Mouse (Mus musculus): ENCODE measurements around the gene P3h3. TPM values are rescaled to one million over a fixed set of nuclear protein-coding genes. Genes with fewer than 3 reads are reported as not detected.
A peak's percentile ranks its signal among the peaks of the same experiment; 100 is the strongest.
"Not testable (repeated sequence)": the region's sequence is repeated elsewhere in the genome, so short reads cannot be mapped to it uniquely, and the experiment has no call there.

P3h3 gene
- total and polyA plus RNA-seq, 3 experiments = not detected

GRCm38 (mm10) chr6:124804341-124804740 lies 53.2 kb downstream of the P3h3 start:
- H3K36me3 ChIP-seq (replicated peaks) = peaks cover 14% of the 10 kb centered on the region
- no peak overlapping the region for H3K4me3 ChIP-seq (ENCODE audit: low read depth, low read length)
- TF ChIP-seq GATA1 (IDR thresholded peaks at IDR 0.05; ENCODE audit: borderline replicate concordance, low read length) = no peak
- no peak for TF ChIP-seq POLR2AphosphoS5 (IDR thresholded peaks at IDR 0.05; ENCODE audit: insufficient replicate concordance, low read depth, low read length)
- no peak for TF ChIP-seq CTCF (IDR thresholded peaks at IDR 0.05; ENCODE audit: low read depth, low read length)
- no peak for TF ChIP-seq GATA2 (IDR thresholded peaks at IDR 0.05; ENCODE audit: borderline replicate concordance, low read depth, low read length)
- TF ChIP-seq TAL1 (conservative IDR thresholded peaks at IDR 0.05; ENCODE audit: low read depth, low read length) = no peak
- DNase-seq (ENCODE audit: low spot score) (no peak), ATAC-seq (ENCODE audit: extremely low read depth, insufficient number of reproducible peaks, low FRiP score, poor library complexity, severe bottlenecking) (no peak)
- no peaks in the 10 kb centered on the region for H3K9me3 ChIP-seq (replicated peaks)
- no peaks in the 10 kb centered on the region for H3K27me3 ChIP-seq (ENCODE audit: insufficient read depth, low read length)
- H3K4me1 ChIP-seq (ENCODE audit: insufficient read depth, low read depth, low read length) = peaks cover 52% of the 10 kb centered on the region

- not testable (repeated sequence) for H3K27me3 ChIP-seq (ENCODE audit: insufficient read depth, low read length); DNase-seq (ENCODE audit: low spot score); H3K4me3 ChIP-seq (ENCODE audit: low read depth, low read length); H3K9me3 ChIP-seq (replicated peaks); ATAC-seq (ENCODE audit: extremely low read depth, insufficient number of reproducible peaks, low FRiP score, poor library complexity, severe bottlenecking)
- peaks cover 46% of the 10 kb centered on the region for H3K4me1 ChIP-seq (ENCODE audit: insufficient read depth, low read depth, low read length)
- peaks cover 10% of the 10 kb centered on the region for H3K36me3 ChIP-seq (replicated peaks)
These were observed 53.9 kb downstream of the P3h3 start for GRCm38 (mm10) chr6:124803691-124804090.

GRCm38 (mm10) chr6:124803061-124803460 lies 54.5 kb downstream of the P3h3 start:
- Histone ChIP-seq H3K4me1 (ENCODE audit: insufficient read depth, low read depth, low read length) (peaks cover 39% of the 10 kb centered on the region), H3K4me3 (ENCODE audit: low read depth, low read length) (no peak overlapping the region), H3K27me3 (ENCODE audit: insufficient read depth, low read length) (no peaks in the 10 kb centered on the region), H3K9me3 (replicated peaks) (no peaks in the 10 kb centered on the region), H3K36me3 (replicated peaks) (peaks cover 8% of the 10 kb centered on the region)
- no peak for TF ChIP-seq CTCF (IDR thresholded peaks at IDR 0.05; ENCODE audit: low read depth, low read length)
- no peak for TF ChIP-seq POLR2AphosphoS5 (IDR thresholded peaks at IDR 0.05; ENCODE audit: insufficient replicate concordance, low read depth, low read length)
- TF ChIP-seq TAL1 (conservative IDR thresholded peaks at IDR 0.05; ENCODE audit: low read depth, low read length) = no peak
- no peak for TF ChIP-seq GATA2 (IDR thresholded peaks at IDR 0.05; ENCODE audit: borderline replicate concordance, low read depth, low read length)
- no peak for TF ChIP-seq GATA1 (IDR thresholded peaks at IDR 0.05; ENCODE audit: borderline replicate concordance, low read length)
- no peak for ATAC-seq (ENCODE audit: extremely low read depth, insufficient number of reproducible peaks, low FRiP score, poor library complexity, severe bottlenecking)
- DNase-seq (ENCODE audit: low spot score) = no peak

GRCm38 (mm10) chr6:124802400-124802799 lies 55.2 kb downstream of the P3h3 start:
- peak; percentile 32; the same call in 1 of the 2 replicates for ATAC-seq (ENCODE audit: extremely low read depth, insufficient number of reproducible peaks, low FRiP score, poor library complexity, severe bottlenecking)
- H3K9me3 ChIP-seq (replicated peaks); H3K36me3 ChIP-seq (replicated peaks); H3K27me3 ChIP-seq (ENCODE audit: insufficient read depth, low read length); DNase-seq (ENCODE audit: low spot score): not testable (repeated sequence)
- peak overlapping the region; percentile 58; the same call in 1 of the 2 replicates for H3K4me3 ChIP-seq (ENCODE audit: low read depth, low read length)
- peaks cover 33% of the 10 kb centered on the region for H3K4me1 ChIP-seq (ENCODE audit: insufficient read depth, low read depth, low read length)

- TF ChIP-seq GATA2 (IDR thresholded peaks at IDR 0.05; ENCODE audit: borderline replicate concordance, low read depth, low read length) (no peak), TAL1 (conservative IDR thresholded peaks at IDR 0.05; ENCODE audit: low read depth, low read length) (no peak), CTCF (IDR thresholded peaks at IDR 0.05; ENCODE audit: low read depth, low read length) (no peak), POLR2AphosphoS5 (IDR thresholded peaks at IDR 0.05; ENCODE audit: insufficient replicate concordance, low read depth, low read length) (no peak), GATA1 (IDR thresholded peaks at IDR 0.05; ENCODE audit: borderline replicate concordance, low read length) (no peak)
- DNase-seq (ENCODE audit: low spot score) = no peak
- no peaks in the 10 kb centered on the region for H3K27me3 ChIP-seq (ENCODE audit: insufficient read depth, low read length)
- no peak overlapping the region for H3K4me3 ChIP-seq (ENCODE audit: low read depth, low read length)
- ATAC-seq (ENCODE audit: extremely low read depth, insufficient number of reproducible peaks, low FRiP score, poor library complexity, severe bottlenecking) = no peak
- H3K4me1 ChIP-seq (ENCODE audit: insufficient read depth, low read depth, low read length) = peaks cover 7% of the 10 kb centered on the region
- H3K9me3 ChIP-seq (replicated peaks) = no peaks in the 10 kb centered on the region
- H3K36me3 ChIP-seq (replicated peaks) = peaks cover 23% of the 10 kb centered on the region
These were observed 61.4 kb downstream of the P3h3 start for GRCm38 (mm10) chr6:124796200-124796599.

- DNase-seq (ENCODE audit: low spot score) (no peak), ATAC-seq (ENCODE audit: extremely low read depth, insufficient number of reproducible peaks, low FRiP score, poor library complexity, severe bottlenecking) (no peak)
- Histone ChIP-seq H3K4me3 (ENCODE audit: low read depth, low read length) (no peak overlapping the region), H3K27me3 (ENCODE audit: insufficient read depth, low read length) (no peaks in the 10 kb centered on the region), H3K4me1 (ENCODE audit: insufficient read depth, low read depth, low read length) (peaks cover 7% of the 10 kb centered on the region), H3K36me3 (replicated peaks) (peaks cover 23% of the 10 kb centered on the region), H3K9me3 (replicated peaks) (no peaks in the 10 kb centered on the region)
- TF ChIP-seq TAL1 (conservative IDR thresholded peaks at IDR 0.05; ENCODE audit: low read depth, low read length) (no peak), CTCF (IDR thresholded peaks at IDR 0.05; ENCODE audit: low read depth, low read length) (no peak), GATA2 (IDR thresholded peaks at IDR 0.05; ENCODE audit: borderline replicate concordance, low read depth, low read length) (no peak), GATA1 (IDR thresholded peaks at IDR 0.05; ENCODE audit: borderline replicate concordance, low read length) (no peak), POLR2AphosphoS5 (IDR thresholded peaks at IDR 0.05; ENCODE audit: insufficient replicate concordance, low read depth, low read length) (0 out of 2 replicates have a peak, but pooled peaks have one; percentile 63)
These were observed 61.8 kb downstream of the P3h3 start for GRCm38 (mm10) chr6:124795781-124796180.

- no peaks in the 10 kb centered on the region for H3K27me3 ChIP-seq (ENCODE audit: insufficient read depth, low read length)
- peaks cover 7% of the 10 kb centered on the region for H3K4me1 ChIP-seq (ENCODE audit: insufficient read depth, low read depth, low read length)
- ATAC-seq (ENCODE audit: extremely low read depth, insufficient number of reproducible peaks, low FRiP score, poor library complexity, severe bottlenecking) (no peak), DNase-seq (ENCODE audit: low spot score) (no peak)
- H3K9me3 ChIP-seq (replicated peaks) = no peaks in the 10 kb centered on the region
- peaks cover 28% of the 10 kb centered on the region for H3K36me3 ChIP-seq (replicated peaks)
- no peak for TF ChIP-seq GATA2 (IDR thresholded peaks at IDR 0.05; ENCODE audit: borderline replicate concordance, low read depth, low read length)
- TF ChIP-seq CTCF (IDR thresholded peaks at IDR 0.05; ENCODE audit: low read depth, low read length) = no peak
- no peak for TF ChIP-seq TAL1 (conservative IDR thresholded peaks at IDR 0.05; ENCODE audit: low read depth, low read length)
- TF ChIP-seq GATA1 (IDR thresholded peaks at IDR 0.05; ENCODE audit: borderline replicate concordance, low read length) = no peak
- no peak for TF ChIP-seq POLR2AphosphoS5 (IDR thresholded peaks at IDR 0.05; ENCODE audit: insufficient replicate concordance, low read depth, low read length)
- no peak overlapping the region for H3K4me3 ChIP-seq (ENCODE audit: low read depth, low read length)
These were observed 65.6 kb downstream of the P3h3 start for GRCm38 (mm10) chr6:124791911-124792310.

Other genes with a start within 250 kb of the P3h3 start
Only the 20 nearest of the 27 such genes appear.
- 117 and 120 TPM in 2 replicates for gene Emg1, start 145.6 kb downstream of the P3h3 start, total RNA-seq (2014; fragmentation: Nextera tagmentation)
- 228 and 262 TPM in 2 replicates for gene Emg1, start 145.6 kb downstream of the P3h3 start, total RNA-seq (2017)
- 254 and 287 TPM in 2 replicates for gene Emg1, start 145.6 kb downstream of the P3h3 start, polyA plus RNA-seq (2012)
- gene Phb2, start 145.4 kb downstream of the P3h3 start, total RNA-seq (2014; fragmentation: Nextera tagmentation) = 325 and 378 TPM in 2 replicates
- gene Phb2, start 145.4 kb downstream of the P3h3 start, total RNA-seq (2017) = 432 and 434 TPM in 2 replicates
- 465 and 565 TPM in 2 replicates for gene Phb2, start 145.4 kb downstream of the P3h3 start, polyA plus RNA-seq (2012)
- 66.2 and 72.6 TPM in 2 replicates for gene Ptpn6, start 119.0 kb downstream of the P3h3 start, total RNA-seq (2014; fragmentation: Nextera tagmentation)
- 309 and 356 TPM in 2 replicates for gene Ptpn6, start 119.0 kb downstream of the P3h3 start, total RNA-seq (2017)
- gene Ptpn6, start 119.0 kb downstream of the P3h3 start, polyA plus RNA-seq (2012) = 54.9 and 129 TPM in 2 replicates
- 61.7 and 62.9 TPM in 2 replicates for gene Grcc10, start 116.4 kb downstream of the P3h3 start, total RNA-seq (2014; fragmentation: Nextera tagmentation)
- 130 and 176 TPM in 2 replicates for gene Grcc10, start 116.4 kb downstream of the P3h3 start, total RNA-seq (2017)
- gene Grcc10, start 116.4 kb downstream of the P3h3 start, polyA plus RNA-seq (2012) = 26.1 and 38.8 TPM in 2 replicates
- not detected in 2 replicates for gene Gm45234, start 101.7 kb downstream of the P3h3 start, total RNA-seq (2014; fragmentation: Nextera tagmentation)
- gene Gm45234, start 101.7 kb downstream of the P3h3 start, total RNA-seq (2017) = not detected in 2 replicates
- gene Gm45234, start 101.7 kb downstream of the P3h3 start, polyA plus RNA-seq (2012) = not detected in 2 replicates
- gene Atn1, start 101.2 kb downstream of the P3h3 start, total RNA-seq (2014; fragmentation: Nextera tagmentation) = 58.7 and 85.6 TPM in 2 replicates
- gene Atn1, start 101.2 kb downstream of the P3h3 start, total RNA-seq (2017) = 1.9 and 3.0 TPM in 2 replicates
- gene Atn1, start 101.2 kb downstream of the P3h3 start, polyA plus RNA-seq (2012) = 55.3 and 58.8 TPM in 2 replicates
- 1.1 and 3.2 TPM in 2 replicates for gene Eno2, start 88.1 kb downstream of the P3h3 start, total RNA-seq (2014; fragmentation: Nextera tagmentation)
- gene Eno2, start 88.1 kb downstream of the P3h3 start, total RNA-seq (2017) = 3.4 and 3.6 TPM in 2 replicates
- 0.13 and 0.29 TPM in 2 replicates for gene Eno2, start 88.1 kb downstream of the P3h3 start, polyA plus RNA-seq (2012)
- not detected in 2 replicates for gene Lrrc23, start 78.0 kb downstream of the P3h3 start, total RNA-seq (2014; fragmentation: Nextera tagmentation)
- gene Lrrc23, start 78.0 kb downstream of the P3h3 start, total RNA-seq (2017) = 0.11 TPM in 1 of 2 replicates, not detected in the other
- gene Lrrc23, start 78.0 kb downstream of the P3h3 start, polyA plus RNA-seq (2012) = not detected in 2 replicates
- 1.9 TPM in 2 replicates for gene Spsb2, start 49.1 kb downstream of the P3h3 start, total RNA-seq (2014; fragmentation: Nextera tagmentation)
- 6.9 and 9.4 TPM in 2 replicates for gene Spsb2, start 49.1 kb downstream of the P3h3 start, total RNA-seq (2017)
- 10.1 and 10.9 TPM in 2 replicates for gene Spsb2, start 49.1 kb downstream of the P3h3 start, polyA plus RNA-seq (2012)
- 601 and 619 TPM in 2 replicates for gene Tpi1, start 43.5 kb downstream of the P3h3 start, total RNA-seq (2014; fragmentation: Nextera tagmentation)
- gene Tpi1, start 43.5 kb downstream of the P3h3 start, total RNA-seq (2017) = 903 and 1,035 TPM in 2 replicates
- gene Tpi1, start 43.5 kb downstream of the P3h3 start, polyA plus RNA-seq (2012) = 520 and 701 TPM in 2 replicates
- gene Usp5, start 28.3 kb downstream of the P3h3 start, total RNA-seq (2014; fragmentation: Nextera tagmentation) = 34.6 and 45.9 TPM in 2 replicates
- gene Usp5, start 28.3 kb downstream of the P3h3 start, total RNA-seq (2017) = 67.0 and 76.8 TPM in 2 replicates
- gene Usp5, start 28.3 kb downstream of the P3h3 start, polyA plus RNA-seq (2012) = 53.0 and 68.2 TPM in 2 replicates
- gene Cdca3, start 28.2 kb downstream of the P3h3 start, total RNA-seq (2014; fragmentation: Nextera tagmentation) = 109 and 112 TPM in 2 replicates
- 137 and 150 TPM in 2 replicates for gene Cdca3, start 28.2 kb downstream of the P3h3 start, total RNA-seq (2017)
- 50.9 and 67.2 TPM in 2 replicates for gene Cdca3, start 28.2 kb downstream of the P3h3 start, polyA plus RNA-seq (2012)
- gene Gnb3, start 17.5 kb downstream of the P3h3 start, total RNA-seq (2014; fragmentation: Nextera tagmentation) = 1.1 TPM in 1 of 2 replicates, not detected in the other
- gene Gnb3, start 17.5 kb downstream of the P3h3 start, total RNA-seq (2017) = not detected in 2 replicates
- gene Gnb3, start 17.5 kb downstream of the P3h3 start, polyA plus RNA-seq (2012) = not detected in 2 replicates
- gene Gpr162, start 6.2 kb upstream of the P3h3 start, total RNA-seq (2014; fragmentation: Nextera tagmentation) = not detected in 2 replicates
- gene Gpr162, start 6.2 kb upstream of the P3h3 start, total RNA-seq (2017) = 0.22 and 0.41 TPM in 2 replicates
- gene Gpr162, start 6.2 kb upstream of the P3h3 start, polyA plus RNA-seq (2012) = not detected in 2 replicates
- gene Cd4, start 30.5 kb upstream of the P3h3 start, total RNA-seq (2014; fragmentation: Nextera tagmentation) = not detected in 2 replicates
- gene Cd4, start 30.5 kb upstream of the P3h3 start, total RNA-seq (2017) = 0.33 and 1.7 TPM in 2 replicates
- gene Cd4, start 30.5 kb upstream of the P3h3 start, polyA plus RNA-seq (2012) = not detected in 2 replicates
- gene Lag3, start 54.0 kb upstream of the P3h3 start, total RNA-seq (2014; fragmentation: Nextera tagmentation) = 0.68 TPM in 1 of 2 replicates, not detected in the other
- 0.12 TPM in 1 of 2 replicates, not detected in the other for gene Lag3, start 54.0 kb upstream of the P3h3 start, total RNA-seq (2017)
- gene Lag3, start 54.0 kb upstream of the P3h3 start, polyA plus RNA-seq (2012) = not detected in 2 replicates
- 5.6 and 6.3 TPM in 2 replicates for gene Ptms, start 62.4 kb upstream of the P3h3 start, total RNA-seq (2014; fragmentation: Nextera tagmentation)
- gene Ptms, start 62.4 kb upstream of the P3h3 start, total RNA-seq (2017) = 84.9 and 86.4 TPM in 2 replicates
- gene Ptms, start 62.4 kb upstream of the P3h3 start, polyA plus RNA-seq (2012) = 34.1 and 43.1 TPM in 2 replicates
- gene Mlf2, start 73.6 kb upstream of the P3h3 start, total RNA-seq (2014; fragmentation: Nextera tagmentation) = 167 and 180 TPM in 2 replicates
- gene Mlf2, start 73.6 kb upstream of the P3h3 start, total RNA-seq (2017) = 86.5 and 99.2 TPM in 2 replicates
- gene Mlf2, start 73.6 kb upstream of the P3h3 start, polyA plus RNA-seq (2012) = 269 and 293 TPM in 2 replicates
- gene Cops7a, start 107.8 kb upstream of the P3h3 start, total RNA-seq (2014; fragmentation: Nextera tagmentation) = 123 and 194 TPM in 2 replicates
- gene Cops7a, start 107.8 kb upstream of the P3h3 start, total RNA-seq (2017) = 62.2 and 65.5 TPM in 2 replicates
- gene Cops7a, start 107.8 kb upstream of the P3h3 start, polyA plus RNA-seq (2012) = 59.2 and 79.0 TPM in 2 replicates
- not detected in 2 replicates for gene Pianp, start 138.9 kb upstream of the P3h3 start, total RNA-seq (2014; fragmentation: Nextera tagmentation)
- not detected in 2 replicates for gene Pianp, start 138.9 kb upstream of the P3h3 start, total RNA-seq (2017)
- not detected in 2 replicates for gene Pianp, start 138.9 kb upstream of the P3h3 start, polyA plus RNA-seq (2012)

Data from G1E (cell line).